Mouse (Mus musculus): Measurements from ENCODE around the gene Anapc10. TPM values are rescaled to one million over a fixed set of nuclear protein-coding genes. Genes with fewer than 3 reads are reported as not detected.
"Not testable (repeated sequence)": the region's sequence is repeated elsewhere in the genome, so short reads cannot be mapped to it uniquely, and the experiment has no call there.

The Anapc10 gene
- 10.0 and 12.1 TPM in 2 replicates for polyA plus RNA-seq (2012; rRNA removed)

DNA sequence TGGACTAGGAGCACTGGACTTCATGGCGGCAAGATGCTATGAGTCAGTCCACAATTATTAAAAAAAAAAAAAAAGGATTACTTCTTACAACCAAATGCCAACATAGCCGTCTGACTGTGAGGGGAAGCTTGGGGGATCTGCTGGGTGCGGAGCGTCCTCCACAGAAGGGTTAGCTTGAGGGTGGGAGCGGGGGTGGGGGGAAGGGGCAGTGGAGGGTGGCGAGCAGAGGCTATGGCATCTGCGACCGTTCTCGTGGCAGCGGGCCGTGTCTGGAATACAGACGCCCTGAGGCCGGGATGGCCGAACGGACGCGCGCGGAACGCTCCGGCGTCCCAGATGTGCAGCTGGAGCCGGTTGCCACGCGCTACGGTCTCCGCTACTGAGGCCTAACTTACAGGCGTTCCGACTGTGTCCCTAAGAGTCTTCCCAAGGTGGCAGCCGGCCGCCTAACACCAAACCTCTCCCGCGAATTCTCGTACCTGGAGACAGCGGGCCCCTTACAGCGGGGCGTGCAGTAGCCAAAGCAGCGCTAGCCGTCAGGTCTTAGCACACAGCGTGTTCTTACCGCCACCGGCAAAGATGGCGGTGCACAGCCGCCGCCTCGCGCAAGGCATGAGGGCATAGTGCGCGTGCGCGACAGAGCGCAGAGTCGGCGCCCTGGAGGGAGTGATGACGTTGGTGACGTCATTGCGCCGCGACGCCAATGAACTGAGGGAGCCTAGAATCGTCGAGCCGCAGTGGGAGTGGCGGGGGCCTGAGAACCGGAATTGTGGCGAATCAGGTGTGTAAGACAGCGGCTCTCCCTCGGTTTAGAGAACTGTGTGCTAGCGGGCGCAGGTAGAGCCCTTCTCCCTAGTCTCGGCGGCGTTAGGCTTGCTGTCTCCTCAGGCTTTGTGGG, at the start of gene Anapc10, which contains the start of gene Abce1:
Gene Anapc10, plus strand, starts transcription at position 757 of the 898 bp plus-strand sequence.
Gene Abce1, minus strand, starts transcription at position 677 of the 898 bp plus-strand sequence.
- peak; percentile 64; the same call in 1 of the 2 replicates for TF ChIP-seq POLR2A (IDR thresholded peaks at IDR 0.05; ENCODE audit: borderline replicate concordance, extremely low read depth, insufficient read depth, insufficient read length, poor library complexity, severe bottlenecking)
- no peak for TF ChIP-seq CTCF (IDR thresholded peaks at IDR 0.05; ENCODE audit: borderline replicate concordance, extremely low read depth, insufficient read depth, insufficient read length)
- DNase-seq (ENCODE audit: low read depth), result peak; percentile 99

DNA sequence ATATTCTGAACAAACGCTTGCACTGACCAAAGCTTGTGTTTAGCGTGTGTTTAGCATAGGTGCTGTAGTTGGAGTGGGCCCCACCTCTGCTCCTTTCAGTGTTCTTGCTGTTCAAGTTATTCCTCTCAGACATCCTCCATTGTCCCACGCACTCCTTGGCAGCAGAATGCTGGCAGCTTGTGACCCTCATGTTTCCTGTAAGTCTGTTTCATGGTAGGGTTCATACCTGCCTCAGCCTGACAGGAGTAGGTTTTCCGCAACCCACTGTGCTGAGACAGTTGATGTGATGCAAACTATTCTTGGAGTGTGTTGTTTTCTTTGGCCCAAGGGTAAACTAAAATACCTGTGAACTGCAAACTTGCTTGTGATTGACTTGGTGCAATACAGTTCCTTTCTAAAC, 35.2 kb upstream of the Anapc10 start:
- no peak for TF ChIP-seq POLR2A (IDR thresholded peaks at IDR 0.05; ENCODE audit: borderline replicate concordance, extremely low read depth, insufficient read depth, insufficient read length, poor library complexity, severe bottlenecking)
- no peak for TF ChIP-seq CTCF (IDR thresholded peaks at IDR 0.05; ENCODE audit: borderline replicate concordance, extremely low read depth, insufficient read depth, insufficient read length)
- DNase-seq (ENCODE audit: low read depth), result no peak

DNA sequence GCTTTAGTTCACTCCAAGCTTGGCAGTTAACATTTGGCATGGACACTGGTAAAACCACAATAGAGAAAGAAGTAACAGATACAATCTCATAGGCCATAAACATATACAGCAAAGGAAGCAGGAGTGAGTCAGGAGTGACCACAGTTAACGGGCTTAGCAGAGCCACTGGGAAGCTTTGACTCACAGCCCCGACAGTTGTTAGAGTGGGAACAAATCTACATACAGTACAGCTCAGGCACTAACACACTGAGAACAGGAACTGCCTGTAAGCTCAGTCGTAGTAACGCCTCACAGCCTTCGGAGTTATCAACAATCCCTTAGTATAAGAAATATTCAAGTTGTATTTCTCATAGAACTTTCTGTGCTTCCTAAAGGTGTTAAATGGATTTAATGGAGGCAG, 32.6 kb upstream of the Anapc10 start:
- no peak for DNase-seq (ENCODE audit: low read depth)
- TF ChIP-seq POLR2A (IDR thresholded peaks at IDR 0.05; ENCODE audit: borderline replicate concordance, extremely low read depth, insufficient read depth, insufficient read length, poor library complexity, severe bottlenecking) (no peak), CTCF (IDR thresholded peaks at IDR 0.05; ENCODE audit: borderline replicate concordance, extremely low read depth, insufficient read depth, insufficient read length) (no peak)

DNA sequence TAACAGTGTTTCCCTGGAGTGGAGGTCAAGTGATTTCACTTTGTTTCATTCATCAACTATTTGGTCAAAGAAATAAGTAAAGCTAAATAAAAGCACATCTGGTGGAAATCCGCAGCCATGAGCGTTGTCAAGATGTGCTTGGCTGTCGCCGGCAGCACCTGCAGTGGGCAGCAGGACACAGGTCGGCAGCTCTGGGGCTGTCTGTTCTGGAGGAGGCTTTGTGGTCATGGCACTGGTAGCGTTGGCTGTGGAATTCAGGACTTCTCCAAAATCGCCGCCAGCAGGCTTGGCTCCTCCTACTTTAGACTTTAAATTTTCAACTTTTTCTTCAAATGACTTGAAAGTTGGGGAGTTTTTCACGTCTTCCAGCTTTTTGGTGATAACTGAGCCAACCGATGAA, 31.5 kb upstream of the Anapc10 start:
- peak; percentile 5 for DNase-seq (ENCODE audit: low read depth)

DNA sequence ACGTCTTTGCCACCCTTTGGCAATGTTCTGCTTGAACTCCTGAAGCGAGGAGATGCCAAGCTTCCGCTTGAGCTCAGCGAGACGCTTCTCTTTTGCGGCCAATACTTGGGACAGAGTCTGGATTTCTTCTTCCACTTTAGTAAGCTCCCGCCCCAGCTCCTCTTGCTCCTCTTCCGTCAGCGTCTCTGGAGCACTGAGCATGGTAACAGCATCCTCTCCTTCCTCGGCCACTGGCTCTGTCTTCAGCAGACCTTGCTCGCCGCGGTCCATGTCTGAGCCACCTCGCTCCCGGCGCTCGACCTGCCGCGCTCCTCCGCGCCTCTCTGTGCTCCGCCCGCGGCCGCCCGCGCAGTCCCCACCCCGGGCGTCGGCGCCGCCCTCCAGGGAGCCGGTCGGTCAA, 31.1 kb upstream of the Anapc10 start:
- TF ChIP-seq CTCF (IDR thresholded peaks at IDR 0.05; ENCODE audit: borderline replicate concordance, extremely low read depth, insufficient read depth, insufficient read length), result no peak
- DNase-seq (ENCODE audit: low read depth), result peak; percentile 25

DNA sequence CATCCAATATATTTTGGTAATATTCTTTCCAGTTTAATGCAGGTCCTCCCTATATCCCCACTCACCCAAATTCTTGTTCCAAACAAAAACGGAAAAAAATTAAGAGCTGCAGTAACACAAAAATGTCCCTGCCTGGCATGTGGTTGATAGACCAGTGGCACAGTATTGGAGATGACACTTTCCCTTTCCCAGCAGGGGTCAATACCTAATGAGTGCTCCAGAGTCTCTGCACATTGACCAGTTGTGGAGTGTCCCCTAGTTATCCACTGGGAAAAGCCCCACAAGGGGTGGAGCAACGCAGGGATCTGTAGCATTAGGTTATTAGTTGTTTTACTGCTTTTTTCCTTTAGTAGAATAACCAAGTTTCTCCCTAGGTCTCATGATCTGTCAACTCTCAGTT, 30.7 kb upstream of the Anapc10 start:
- no peak for TF ChIP-seq POLR2A (IDR thresholded peaks at IDR 0.05; ENCODE audit: borderline replicate concordance, extremely low read depth, insufficient read depth, insufficient read length, poor library complexity, severe bottlenecking)
- TF ChIP-seq CTCF (IDR thresholded peaks at IDR 0.05; ENCODE audit: borderline replicate concordance, extremely low read depth, insufficient read depth, insufficient read length), result no peak
- DNase-seq (ENCODE audit: low read depth), result no peak

DNA sequence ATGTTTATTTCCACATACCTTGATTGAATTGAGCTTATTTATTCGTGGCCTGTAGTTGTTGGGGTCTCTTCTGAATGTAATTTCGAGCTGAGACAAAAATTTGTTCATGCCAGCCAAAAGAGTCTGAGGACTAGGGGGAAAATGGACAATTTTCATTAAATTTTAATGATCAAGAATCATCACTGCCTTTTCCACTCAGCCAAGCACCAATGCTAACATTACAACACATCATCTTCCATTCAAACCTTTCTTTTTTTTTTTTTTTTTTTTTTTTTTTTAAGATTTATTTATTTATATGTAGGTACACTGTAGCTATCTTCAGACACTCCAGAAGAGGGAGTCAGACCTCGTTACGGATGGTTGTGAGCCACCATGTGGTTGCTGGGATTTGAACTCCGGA, 25.7 kb upstream of the Anapc10 start:
- not testable (repeated sequence) for DNase-seq (ENCODE audit: low read depth)

DNA sequence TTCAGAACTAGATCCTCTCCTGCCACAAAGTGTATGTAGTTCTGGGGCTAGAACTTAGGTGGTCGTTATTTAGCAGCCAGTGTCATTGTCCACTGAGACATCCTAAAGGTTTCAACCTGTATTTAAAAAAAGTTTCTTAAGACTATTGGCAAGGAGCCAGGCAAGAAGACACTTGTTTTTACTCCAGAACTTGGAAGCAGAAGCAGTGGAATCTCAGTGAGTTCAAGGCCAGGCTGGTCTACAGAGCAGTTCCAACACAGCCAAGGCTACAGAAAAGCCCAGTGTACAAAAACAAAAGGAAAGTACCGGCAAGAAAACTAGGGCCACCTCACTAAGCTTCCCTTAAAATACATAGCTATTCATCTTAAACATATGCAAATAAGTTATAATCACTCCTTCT, 19.1 kb upstream of the Anapc10 start:
- TF ChIP-seq CTCF (IDR thresholded peaks at IDR 0.05; ENCODE audit: borderline replicate concordance, extremely low read depth, insufficient read depth, insufficient read length) (no peak), POLR2A (IDR thresholded peaks at IDR 0.05; ENCODE audit: borderline replicate concordance, extremely low read depth, insufficient read depth, insufficient read length, poor library complexity, severe bottlenecking) (no peak)

DNA sequence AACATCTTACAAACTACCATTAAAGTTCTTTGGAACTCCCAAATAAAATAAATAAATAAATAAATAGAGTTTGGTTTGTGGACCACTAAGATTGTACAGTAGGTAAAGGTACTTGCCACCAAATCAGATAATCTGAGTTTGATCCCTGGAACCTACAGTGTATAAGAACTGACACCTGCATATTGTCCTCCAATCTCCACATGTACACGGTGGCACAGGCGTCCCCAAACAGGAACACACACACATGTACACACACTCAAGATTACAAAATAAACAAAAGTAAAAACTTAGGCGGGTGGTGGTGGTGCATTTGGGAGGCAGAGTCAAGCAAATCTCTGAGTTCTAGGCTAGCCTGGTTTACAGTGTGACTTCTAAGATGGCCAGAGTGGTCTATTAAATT, 4.9 kb upstream of the Anapc10 start:
- TF ChIP-seq POLR2A (IDR thresholded peaks at IDR 0.05; ENCODE audit: borderline replicate concordance, extremely low read depth, insufficient read depth, insufficient read length, poor library complexity, severe bottlenecking) (no peak), CTCF (IDR thresholded peaks at IDR 0.05; ENCODE audit: borderline replicate concordance, extremely low read depth, insufficient read depth, insufficient read length) (no peak)

More for the DNA sequence above, 19.1 kb upstream of the Anapc10 start:
- DNase-seq (ENCODE audit: low read depth), result no peak

DNA sequence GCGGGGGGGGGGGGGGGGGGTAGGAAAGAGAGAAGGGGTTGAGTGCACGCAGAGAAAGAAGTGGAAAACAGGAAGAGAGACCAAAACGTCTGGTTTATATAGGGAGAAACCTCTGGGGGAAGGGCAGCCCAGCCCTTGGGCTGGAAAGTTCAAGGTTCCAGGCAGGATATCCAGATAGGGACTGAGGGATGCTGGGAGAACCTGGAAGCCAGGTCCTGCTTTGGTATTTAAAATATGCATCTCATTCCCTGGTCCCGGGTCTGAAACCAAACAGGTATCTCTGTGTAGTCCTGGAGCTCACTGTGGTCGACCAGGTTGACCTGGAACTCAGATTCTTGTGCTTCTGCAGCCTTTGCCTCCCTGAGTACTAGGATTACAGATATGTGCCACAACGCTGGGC, 1.1 kb downstream of the Anapc10 start:
- TF ChIP-seq CTCF (IDR thresholded peaks at IDR 0.05; ENCODE audit: borderline replicate concordance, extremely low read depth, insufficient read depth, insufficient read length) (no peak), POLR2A (IDR thresholded peaks at IDR 0.05; ENCODE audit: borderline replicate concordance, extremely low read depth, insufficient read depth, insufficient read length, poor library complexity, severe bottlenecking) (no peak)
- DNase-seq (ENCODE audit: low read depth), result no peak

More for the DNA sequence above, 4.9 kb upstream of the Anapc10 start:
- DNase-seq (ENCODE audit: low read depth), result no peak

DNA sequence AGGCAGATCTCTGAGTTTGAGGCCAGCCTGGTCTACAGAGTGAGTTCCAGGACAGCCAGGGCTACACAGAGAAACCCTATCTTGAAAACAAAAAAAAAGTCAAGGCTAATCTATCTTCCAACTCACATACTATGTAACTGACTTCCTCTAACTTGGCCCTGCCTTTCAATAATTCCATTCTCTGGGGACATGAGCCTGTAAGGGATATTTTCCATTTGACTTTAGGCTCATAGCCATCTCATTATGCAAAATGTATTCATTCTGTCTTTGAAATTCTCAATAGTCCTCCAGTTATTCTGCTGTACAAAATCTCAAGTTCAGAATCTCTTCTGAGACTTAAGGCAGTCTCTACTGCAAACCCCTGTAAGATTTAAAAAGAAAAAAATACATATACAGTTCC, 9.9 kb downstream of the Anapc10 start:
- TF ChIP-seq POLR2A (IDR thresholded peaks at IDR 0.05; ENCODE audit: borderline replicate concordance, extremely low read depth, insufficient read depth, insufficient read length, poor library complexity, severe bottlenecking), result no peak
- TF ChIP-seq CTCF (IDR thresholded peaks at IDR 0.05; ENCODE audit: borderline replicate concordance, extremely low read depth, insufficient read depth, insufficient read length), result no peak
- DNase-seq (ENCODE audit: low read depth), result no peak

DNA sequence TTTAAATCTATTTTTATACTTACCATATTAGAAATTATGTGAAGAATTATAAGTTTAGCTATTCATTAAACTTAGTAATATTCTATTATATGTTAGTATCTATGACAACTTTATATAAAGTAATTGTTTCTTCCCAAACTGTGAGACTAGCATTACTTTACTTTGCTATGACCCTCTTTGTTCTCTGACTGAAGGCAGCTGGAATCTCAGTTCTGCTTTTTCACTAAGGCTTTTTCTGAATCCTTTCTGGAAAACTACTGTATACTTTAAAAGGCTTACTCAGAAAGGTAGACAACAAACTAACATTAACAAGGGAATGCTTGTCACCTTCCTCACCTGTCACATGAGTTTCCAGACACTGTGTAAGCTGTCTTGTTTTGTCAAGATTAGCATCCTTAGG, 11.7 kb downstream of the Anapc10 start:
- TF ChIP-seq CTCF (IDR thresholded peaks at IDR 0.05; ENCODE audit: borderline replicate concordance, extremely low read depth, insufficient read depth, insufficient read length) (no peak), POLR2A (IDR thresholded peaks at IDR 0.05; ENCODE audit: borderline replicate concordance, extremely low read depth, insufficient read depth, insufficient read length, poor library complexity, severe bottlenecking) (no peak)
- no peak for DNase-seq (ENCODE audit: low read depth)

All from brain, embryonic 14.5 days (tissue).